Mouse (Mus musculus) intestine, embryonic 15.5 days (tissue): ENCODE data around the gene Amy2a5. TPM values are rescaled to one million over a fixed set of nuclear protein-coding genes. Genes with fewer than 3 reads are reported as not detected.
A peak's percentile ranks its signal among the peaks of the same experiment; 100 is the strongest.
"Not testable (repeated sequence)": the region's sequence is repeated elsewhere in the genome, so short reads cannot be mapped to it uniquely, and the experiment has no call there.

Experiments used
- ATAC-seq: fragments of 200-750 bp; cut with Nextera tagmentation; 2 replicates; pipeline ENCODE4 v1.8.0; 2017; ENCODE audit warnings: moderate TSS enrichment, moderate library complexity
- H3K27ac ChIP-seq: fragments of 300-500 bp; sonication (generic); 2 replicates; pipeline ENCODE4 v1.5.1; 2015; ENCODE audit warnings: mild to moderate bottlenecking, inconsistent platforms
- H3K27me3 ChIP-seq: fragments of 300-500 bp; sonication (generic); replicated peaks from 2 replicates; pipeline ENCODE4 v1.6.1; 2015; ENCODE audit warnings: inconsistent platforms
- H3K36me3 ChIP-seq: fragments of 300-500 bp; sonication (generic); 2 replicates; pipeline ENCODE4 v1.6.1; 2015; ENCODE audit warnings: inconsistent platforms
- H3K4me1 ChIP-seq: fragments of 300-500 bp; sonication (generic); replicated peaks from 2 replicates; pipeline ENCODE4 v1.6.1; 2015; ENCODE audit warnings: inconsistent platforms
- H3K4me2 ChIP-seq: fragments of 300-500 bp; sonication (generic); replicated peaks from 2 replicates; pipeline ENCODE4 v1.6.1; 2015; ENCODE audit warnings: mild to moderate bottlenecking, inconsistent platforms
- H3K4me3 ChIP-seq: fragments of 300-500 bp; sonication (generic); replicated peaks from 2 replicates; pipeline ENCODE4 v1.5.1; 2015; ENCODE audit warnings: inconsistent platforms
- H3K9ac ChIP-seq: fragments of 300-500 bp; sonication (generic); 2 replicates; pipeline ENCODE4 v1.6.1; 2015; ENCODE audit warnings: inconsistent platforms
- H3K9me3 ChIP-seq: fragments of 300-500 bp; sonication (generic); 2 replicates; pipeline ENCODE4 v1.6.1; 2016; ENCODE audit warnings: inconsistent platforms
- WGBS: fragments of 180-500 bp; shearing (Covaris S2); methylation state at CpG from one replicate; pipeline ENCODE4 v1.1.7; 2015; 5-methylcytosine and 5-hydroxymethylcytosine counted together
- polyA plus RNA-seq: library from polyadenylated mRNA; unstranded; fragments of >200 nt; fragmentation: Nextera tagmentation; extraction: Ambion mirVana; gene quantifications from 2 replicates; pipeline ENCODE4 v1.2.1, GENCODE M21; 2015

The Amy2a5 gene
- 137 and 310 TPM in 2 replicates for polyA plus RNA-seq

DNA sequence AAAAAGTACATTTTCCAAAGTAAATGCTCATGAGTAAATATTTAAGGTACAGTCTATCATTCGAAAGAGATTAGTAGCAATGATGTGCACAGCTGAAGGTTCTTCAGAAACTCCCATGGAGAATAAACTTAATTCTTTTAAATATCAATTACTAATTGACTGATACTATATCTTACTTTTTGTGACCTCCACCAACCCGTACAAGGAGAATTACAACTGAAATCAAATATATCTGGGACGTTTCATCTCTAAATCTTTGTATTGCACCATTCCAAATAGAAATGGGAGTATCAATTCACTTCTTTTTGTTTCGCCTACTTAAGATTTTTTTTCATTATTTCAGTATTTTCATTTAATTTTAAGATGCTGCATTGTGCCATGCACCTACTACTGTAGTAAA is at the start of gene Amy2a5:
TSS of gene Amy2a5 (minus strand) at position 101 of the 400 bp plus-strand sequence.
- not testable (repeated sequence) for H3K27ac ChIP-seq

GRCm38 (mm10) chr3:113291349-113291748 is 32.7 kb upstream of the Amy2a5 start, which contains the start of gene Amy2a4:
Amy2a4 (minus strand) TSS chr3:113291449.
- not testable (repeated sequence) for H3K4me1 ChIP-seq, H3K4me3 ChIP-seq, H3K9ac ChIP-seq, ATAC-seq, H3K27me3 ChIP-seq, H3K9me3 ChIP-seq, H3K27ac ChIP-seq, H3K36me3 ChIP-seq, H3K4me2 ChIP-seq
- WGBS: no CpG with 5 or more reads among the region's 4 CpGs

More for the DNA sequence above, at the start of gene Amy2a5:
- H3K27me3 ChIP-seq, H3K9me3 ChIP-seq, H3K9ac ChIP-seq, H3K36me3 ChIP-seq, H3K4me3 ChIP-seq, H3K4me2 ChIP-seq, ATAC-seq, H3K4me1 ChIP-seq: not testable (repeated sequence)
- no CpG with 5 or more reads among the region's 4 CpGs for WGBS

GRCm38 (mm10) chr3:113280285-113280684 is 21.6 kb upstream of the Amy2a5 start:
- not testable (repeated sequence) for H3K36me3 ChIP-seq, H3K9me3 ChIP-seq, H3K27ac ChIP-seq, H3K9ac ChIP-seq, H3K27me3 ChIP-seq, H3K4me1 ChIP-seq, H3K4me2 ChIP-seq, H3K4me3 ChIP-seq
- ATAC-seq: peak; percentile 62; the same call in 1 of the 2 replicates

GRCm38 (mm10) chr3:113279586-113279985 is 20.9 kb upstream of the Amy2a5 start:
- H3K9me3 ChIP-seq, H3K9ac ChIP-seq, H3K27ac ChIP-seq, H3K4me2 ChIP-seq, H3K36me3 ChIP-seq, H3K27me3 ChIP-seq, H3K4me3 ChIP-seq, H3K4me1 ChIP-seq: not testable (repeated sequence)
- ATAC-seq: peak; percentile 34; the same call in 1 of the 2 replicates

GRCm38 (mm10) chr3:113227115-113227514 is 31.5 kb downstream of the Amy2a5 start:
- no peak overlapping the region for H3K4me3 ChIP-seq
- H3K9me3 ChIP-seq: no peaks in the 10 kb centered on the region
- H3K27ac ChIP-seq: no peak overlapping the region
- H3K9ac ChIP-seq: no peak overlapping the region
- H3K36me3 ChIP-seq: no peaks in the 10 kb centered on the region
- H3K4me1 ChIP-seq: no peaks in the 10 kb centered on the region
- ATAC-seq: 0 out of 2 replicates have a peak, but pooled peaks have one; percentile 23
- no peaks in the 10 kb centered on the region for H3K27me3 ChIP-seq
- 69% methylated on average over 1 of the region's 1 CpGs for WGBS
- no peak overlapping the region for H3K4me2 ChIP-seq

Other genes starting within 250 kb of the Amy2a5 start
- gene Amy2a4, start 32.6 kb upstream of the Amy2a5 start, polyA plus RNA-seq: 275 and 706 TPM in 2 replicates
- 275 and 706 TPM in 2 replicates for gene Amy2a3, start 65.2 kb upstream of the Amy2a5 start, polyA plus RNA-seq
- gene Amy2a2, start 97.8 kb upstream of the Amy2a5 start, polyA plus RNA-seq: 275 and 706 TPM in 2 replicates